Mouse (Mus musculus): ENCODE data around the gene Cyp4f39. TPM values are rescaled to one million over a fixed set of nuclear protein-coding genes. Genes with fewer than 3 reads are reported as not detected.
A peak's percentile ranks its signal among the peaks of the same experiment; 100 is the strongest.

Gene Cyp4f39
- total RNA-seq (2021), result under 1 TPM; 0.36 to 0.45 TPM
- long read RNA-seq, experiment 1, result 0 reads
- long read RNA-seq, experiment 2, partial matches to known transcripts, result 0 of 1 reads
- long read RNA-seq, experiment 2, other reads (novel, unspliced or antisense), result 0 of 1 reads

- DNase-seq, result peak; percentile 56
These were observed at the start of gene Cyp4f39 for GRCm38 (mm10) chr17:32452482-32452881. Gene Cyp4f39, plus strand, starts transcription at chr17:32452723.

DNA sequence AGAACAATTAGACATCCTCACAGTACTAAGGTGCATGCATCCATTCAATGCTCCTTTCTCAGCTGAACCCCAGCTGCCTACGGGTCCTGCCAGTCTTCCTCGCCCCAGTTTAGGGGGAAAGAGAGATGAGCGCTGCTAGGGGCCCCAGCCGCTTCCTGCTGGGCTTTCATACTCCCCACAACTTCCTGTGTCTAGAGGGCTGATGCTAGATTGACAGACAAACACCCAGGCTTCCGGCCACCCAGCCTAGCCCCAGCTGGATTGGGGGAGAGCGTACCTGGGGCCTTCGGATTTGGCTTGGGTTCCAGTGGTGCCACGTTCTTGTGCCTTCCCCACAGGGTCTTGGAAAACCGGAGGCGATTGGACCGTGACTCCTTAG is 49.8 kb upstream of the Cyp4f39 start:
- no peak for DNase-seq

DNA sequence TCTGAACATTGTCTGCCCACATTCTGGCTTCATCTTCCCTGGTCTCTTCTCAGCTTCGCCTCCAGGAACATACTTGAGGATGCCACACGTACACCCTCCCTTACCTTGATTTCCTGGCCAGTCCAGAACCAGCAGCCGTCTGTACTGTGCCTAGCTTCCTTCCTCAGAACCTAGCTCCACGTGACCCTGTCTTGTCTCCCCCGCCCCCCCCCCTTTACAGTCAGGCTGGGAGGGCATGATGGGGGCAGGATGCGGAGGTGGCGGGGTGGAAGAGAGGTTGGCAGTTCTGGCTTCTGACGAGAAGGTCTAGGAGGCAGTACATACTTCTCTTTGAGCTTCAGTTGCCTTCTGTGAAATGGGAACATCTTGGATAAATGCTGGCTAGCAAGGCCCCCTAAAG is 49.1 kb upstream of the Cyp4f39 start, which contains the start of gene Rasal3:
TSS of gene Rasal3 (minus strand) at position 167 of the 400 bp plus-strand sequence.
- no peak for DNase-seq

DNA sequence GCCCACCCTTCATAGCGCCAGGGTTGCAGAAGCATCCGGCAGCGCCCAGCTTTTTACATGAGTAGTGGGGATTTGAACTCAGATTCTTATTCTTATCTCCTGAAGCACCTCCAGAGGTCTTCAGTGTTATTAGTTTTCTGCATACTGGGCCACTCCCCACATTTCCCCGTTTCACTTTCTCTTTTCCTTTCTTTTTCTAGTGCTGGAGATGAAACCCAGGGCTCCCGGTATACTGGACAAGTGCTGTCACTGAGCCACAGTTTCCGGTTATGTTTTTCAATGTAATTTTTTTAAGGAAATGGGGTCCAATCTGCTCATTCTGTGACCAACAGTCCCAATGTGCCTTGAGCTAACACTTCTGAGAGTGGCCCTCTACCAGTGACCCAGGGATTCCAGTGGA is 40.6 kb upstream of the Cyp4f39 start:
- DNase-seq, result no peak

DNA sequence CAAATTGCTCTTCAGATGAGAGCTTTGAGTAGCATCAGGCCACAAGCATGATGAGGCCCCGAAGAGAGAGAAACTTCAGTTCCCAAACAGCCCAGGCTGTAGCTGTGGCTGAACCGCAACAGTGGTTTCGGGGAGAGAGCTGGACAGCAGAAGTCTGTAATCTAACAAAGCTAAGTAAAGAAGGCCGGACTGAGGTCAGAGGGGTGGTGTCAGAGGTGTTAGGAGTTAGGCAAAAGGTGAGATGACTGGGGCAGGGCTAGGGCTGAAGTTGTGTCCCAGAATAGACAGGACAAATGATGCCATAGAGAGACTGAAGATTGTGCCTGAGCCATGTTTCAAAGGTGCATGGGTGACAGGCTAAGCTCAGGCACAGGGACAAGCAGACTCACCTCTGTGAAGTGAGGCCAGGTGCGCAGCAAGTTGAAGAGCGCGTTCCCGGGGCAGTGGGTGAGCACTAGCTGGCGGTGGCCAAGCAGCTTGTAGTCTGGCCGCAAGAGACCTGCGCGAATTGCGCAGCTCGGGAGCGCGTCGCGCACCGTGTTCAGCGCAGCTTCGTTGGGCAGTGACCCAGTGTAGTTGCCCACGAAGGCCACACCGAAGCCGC is 37.0 kb upstream of the Cyp4f39 start:
- no peak for DNase-seq

DNA sequence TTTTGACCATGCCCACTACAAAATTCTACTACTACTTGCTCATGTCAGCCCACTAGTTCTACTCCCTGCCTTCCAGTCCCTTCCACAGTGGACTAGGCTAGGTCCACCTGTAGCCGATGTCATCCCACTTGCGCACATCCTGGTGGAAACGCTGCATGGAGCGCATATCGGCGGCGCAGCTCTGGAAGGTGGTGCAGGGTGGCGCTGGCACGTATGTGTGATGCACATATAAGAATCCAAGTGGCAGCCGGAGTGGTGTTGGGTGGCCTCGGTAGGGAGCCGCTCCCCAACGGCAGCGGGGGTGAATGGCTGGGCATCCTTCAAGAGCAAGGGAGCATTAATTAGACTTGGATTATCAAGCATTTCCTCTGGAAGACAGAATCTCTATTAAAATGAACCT is 35.8 kb upstream of the Cyp4f39 start:
- no peak for DNase-seq

- no peak for DNase-seq
These were observed 32.5 kb upstream of the Cyp4f39 start for GRCm38 (mm10) chr17:32419989-32420388.

GRCm38 (mm10) chr17:32420781-32421180 is 31.7 kb upstream of the Cyp4f39 start:
- DNase-seq, result no peak

- DNase-seq, result no peak
These were observed 28.5 kb upstream of the Cyp4f39 start, which contains the start of gene Pglyrp2 for GRCm38 (mm10) chr17:32424034-32424433. Gene Pglyrp2, minus strand, starts transcription at chr17:32424167.

GRCm38 (mm10) chr17:32426610-32427009 is 25.9 kb upstream of the Cyp4f39 start:
- no peak for DNase-seq

GRCm38 (mm10) chr17:32431972-32432371 is 20.6 kb upstream of the Cyp4f39 start:
- DNase-seq, result no peak

- no peak for DNase-seq
These were observed 18.2 kb upstream of the Cyp4f39 start for GRCm38 (mm10) chr17:32434324-32434723.

GRCm38 (mm10) chr17:32435151-32435550 is 17.4 kb upstream of the Cyp4f39 start:
- DNase-seq, result no peak

GRCm38 (mm10) chr17:32437106-32437505 is 15.4 kb upstream of the Cyp4f39 start:
- DNase-seq, result peak; percentile 35

DNA sequence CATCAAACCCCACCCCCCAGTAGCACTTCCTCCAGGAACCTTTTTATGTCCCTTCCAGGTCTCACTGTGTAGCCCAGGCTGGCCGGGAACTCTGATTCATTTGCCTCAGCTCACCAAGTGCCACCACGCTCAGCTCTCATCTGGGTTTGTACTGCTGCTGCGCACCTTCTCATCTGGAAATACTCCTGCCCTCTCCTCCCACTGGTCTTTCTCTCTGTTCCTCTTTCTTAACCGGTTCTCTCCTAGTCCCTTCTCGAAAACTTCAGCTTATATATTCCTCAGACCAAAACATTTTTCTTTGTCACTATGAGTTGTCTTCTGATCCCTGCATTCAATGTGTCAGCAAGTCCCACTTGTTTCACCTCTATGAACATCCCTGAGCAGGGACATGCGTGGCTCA is 9.3 kb upstream of the Cyp4f39 start:
- DNase-seq, result no peak

DNA sequence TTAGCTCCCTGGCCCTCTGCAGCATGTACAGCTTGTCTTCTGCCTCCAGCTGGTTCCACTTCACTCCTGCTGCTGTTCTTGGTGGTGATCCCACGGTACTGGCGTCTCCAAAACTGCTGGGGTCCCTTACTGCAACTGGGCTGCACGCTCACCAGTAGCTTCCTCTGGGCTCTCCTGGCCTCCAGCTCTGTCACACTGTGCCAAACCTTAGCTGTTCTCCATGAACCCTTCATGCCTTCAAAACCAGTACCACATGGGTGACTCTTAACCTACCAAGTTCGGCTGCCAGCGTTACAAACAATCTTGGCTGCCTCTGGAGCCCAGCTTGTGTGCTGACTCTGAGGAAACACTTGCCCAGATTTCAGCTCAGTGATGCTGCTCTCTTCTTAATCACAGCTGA is 7.5 kb upstream of the Cyp4f39 start:
- DNase-seq, result peak; percentile 68

GRCm38 (mm10) chr17:32447195-32447594 is 5.3 kb upstream of the Cyp4f39 start:
- DNase-seq, result no peak

- DNase-seq, result no peak
These were observed 3.5 kb upstream of the Cyp4f39 start for GRCm38 (mm10) chr17:32449042-32449441.

DNA sequence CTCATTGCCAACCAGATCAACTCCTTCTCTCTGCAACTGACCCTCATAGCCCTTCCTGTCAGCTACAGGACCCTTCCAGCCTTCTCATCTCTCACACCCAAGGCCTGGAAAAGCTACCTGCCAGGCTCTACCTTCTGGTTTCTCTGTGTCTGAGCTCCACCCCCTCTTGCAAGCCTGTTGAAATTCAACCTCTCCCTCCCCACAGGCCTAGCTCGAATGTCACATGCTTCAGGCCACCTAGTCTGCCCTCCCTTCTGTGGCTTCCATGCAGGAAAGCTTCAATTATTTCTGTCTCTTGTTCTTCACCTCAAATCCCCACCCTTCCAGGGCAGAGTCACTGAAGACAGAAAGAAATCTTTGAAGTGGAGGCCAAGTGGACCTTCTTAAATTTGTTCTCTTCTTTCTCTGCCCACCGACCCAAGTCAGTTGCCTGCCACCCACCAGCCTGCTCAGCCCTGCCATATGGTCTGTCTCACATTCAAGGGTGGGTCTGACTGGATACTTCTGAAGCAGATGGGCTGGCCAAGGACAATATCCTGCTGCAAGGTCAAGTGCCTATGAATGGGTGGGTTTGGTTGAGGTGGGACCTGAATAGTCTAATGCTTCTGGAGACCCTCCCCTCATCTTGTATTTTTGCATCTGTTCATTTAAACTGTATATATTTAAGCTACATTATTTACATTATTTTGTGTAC is 1.5 kb upstream of the Cyp4f39 start:
- no peak for DNase-seq

- DNase-seq, result peak; percentile 26
These were observed 1.7 kb downstream of the Cyp4f39 start for GRCm38 (mm10) chr17:32454188-32454587.

DNA sequence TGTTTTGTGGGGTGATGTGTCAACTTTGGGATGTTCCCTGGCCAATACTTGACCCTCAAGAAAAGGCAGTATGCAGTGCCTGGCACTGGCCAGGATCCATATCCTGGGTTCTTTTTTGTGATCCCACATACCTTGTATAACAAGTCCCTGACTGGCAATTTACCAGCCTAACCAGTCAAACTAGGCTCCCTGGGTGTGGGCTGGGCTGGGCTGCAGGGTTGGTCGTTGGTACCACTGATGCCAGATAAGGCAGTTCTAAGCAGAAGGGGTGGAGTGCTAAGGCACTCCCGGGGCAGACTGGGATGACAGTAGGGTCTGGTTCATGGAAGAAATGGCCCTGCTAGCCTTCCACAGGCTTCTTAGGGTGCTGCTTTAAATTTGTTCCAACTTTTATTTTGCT is 2.5 kb downstream of the Cyp4f39 start:
- no peak for DNase-seq

- DNase-seq, result no peak
These were observed 16.0 kb downstream of the Cyp4f39 start for GRCm38 (mm10) chr17:32468494-32468893.

- no peak for DNase-seq
These were observed 18.3 kb downstream of the Cyp4f39 start for GRCm38 (mm10) chr17:32470795-32471194.

DNA sequence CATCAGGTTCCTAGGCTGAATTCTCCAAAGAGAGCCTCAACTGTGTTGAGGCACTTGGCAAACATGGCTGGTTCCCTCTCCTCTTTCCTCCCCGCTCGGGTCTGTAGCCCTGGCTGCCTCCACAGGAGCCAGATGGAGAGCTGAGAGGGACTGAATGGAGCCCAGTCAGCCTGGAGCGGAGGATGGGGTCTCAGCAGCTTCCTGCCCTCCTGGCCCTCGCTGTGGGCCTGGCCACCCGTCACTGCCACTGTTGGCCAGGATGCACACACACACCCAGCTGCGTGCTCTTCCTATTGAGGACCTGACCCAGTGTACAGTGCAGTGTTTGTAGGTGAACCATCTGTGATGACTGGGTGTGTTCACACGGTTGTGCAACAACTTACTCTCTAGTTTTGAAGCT is 19.7 kb downstream of the Cyp4f39 start:
- DNase-seq, result no peak
